Mouse (Mus musculus) heart, embryonic 11.5 days (tissue): Measurements from ENCODE around the gene Gpnmb. TPM values are rescaled to one million over a fixed set of nuclear protein-coding genes. Genes with fewer than 3 reads are reported as not detected.

Source experiments
- ATAC-seq: fragments of 200-750 bp; cut with Nextera tagmentation; replicated peaks from 2 replicates; pipeline ENCODE4 v1.8.0; 2017; ENCODE audit warnings: moderate library complexity; ENCODE audit not compliant: insufficient number of reproducible peaks, low FRiP score, low TSS enrichment
- H3K27ac ChIP-seq: fragments of 300-500 bp; sonication (generic); 2 replicates; pipeline ENCODE4 v1.5.1; 2014; ENCODE audit warnings: mild to moderate bottlenecking, low read depth, low read length
- H3K27me3 ChIP-seq: fragments of 300-500 bp; sonication (generic); 2 replicates; pipeline ENCODE4 v1.6.1; 2014; ENCODE audit warnings: mild to moderate bottlenecking, low read length, mixed read lengths; ENCODE audit not compliant: control insufficient read depth, insufficient read depth
- H3K36me3 ChIP-seq: fragments of 300-500 bp; sonication (generic); 2 replicates; pipeline ENCODE4 v1.6.1; 2014; ENCODE audit warnings: mild to moderate bottlenecking, low read length, moderate library complexity, mixed read lengths; ENCODE audit not compliant: control insufficient read depth, insufficient read depth
- H3K4me1 ChIP-seq: fragments of 300-500 bp; sonication (generic); 2 replicates; pipeline ENCODE4 v1.6.1; 2014; ENCODE audit warnings: low read length; ENCODE audit not compliant: control insufficient read depth, insufficient read depth
- H3K4me2 ChIP-seq: fragments of 300-500 bp; sonication (generic); 2 replicates; pipeline ENCODE4 v1.6.1; 2014; ENCODE audit warnings: mild to moderate bottlenecking, moderate library complexity
- H3K4me3 ChIP-seq: fragments of 300-500 bp; sonication (generic); 2 replicates; pipeline ENCODE4 v1.5.1; 2014; ENCODE audit warnings: low read depth, low read length
- H3K9ac ChIP-seq: fragments of 300-500 bp; sonication (generic); 2 replicates; pipeline ENCODE4 v1.6.1; 2014; ENCODE audit warnings: mild to moderate bottlenecking, low read depth, low read length, moderate library complexity
- H3K9me3 ChIP-seq: fragments of 300-500 bp; sonication (generic); replicated peaks from 2 replicates; pipeline ENCODE4 v1.6.1; 2016; ENCODE audit warnings: low read length; ENCODE audit not compliant: control insufficient read depth
- WGBS: fragments of 180-500 bp; shearing (Covaris S2); extraction: QIAGEN DNeasy Blood & Tissue Kit; methylation state at CpG from one replicate; pipeline ENCODE4 v1.1.7; 2014; ENCODE audit not compliant: insufficient replicate concordance; 5-methylcytosine and 5-hydroxymethylcytosine counted together
- polyA plus RNA-seq: library from polyadenylated mRNA; unstranded; fragments of >200 nt; fragmentation: Nextera tagmentation; extraction: Ambion mirVana; gene quantifications from 2 replicates; pipeline ENCODE4 v1.2.1, GENCODE M21; 2014

The Gpnmb gene
- polyA plus RNA-seq, 1 experiment from 2014 or later = 0.09 TPM

DNA sequence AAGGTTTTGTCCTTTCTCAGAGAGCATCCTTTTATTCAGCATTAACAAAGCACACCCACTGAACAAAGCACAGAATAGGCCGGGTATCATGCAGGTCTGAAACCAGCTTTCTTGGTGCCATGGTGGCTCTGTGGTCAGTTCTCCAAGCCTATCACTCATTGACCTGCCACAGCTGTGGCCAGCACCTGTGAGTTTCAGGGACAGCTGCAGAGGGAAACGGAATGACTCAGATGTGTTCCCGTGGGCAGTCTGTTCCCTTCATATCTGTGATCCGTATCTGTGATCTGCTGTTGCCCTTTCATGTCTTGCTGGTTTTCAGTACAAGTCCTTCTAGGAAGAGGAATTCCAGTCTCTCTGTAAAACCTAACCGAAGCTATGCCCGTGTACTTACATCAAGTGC, 10.2 kb downstream of the Gpnmb start:
- no peak for ATAC-seq
- H3K4me1 ChIP-seq = no peaks in the 10 kb centered on the region

DNA sequence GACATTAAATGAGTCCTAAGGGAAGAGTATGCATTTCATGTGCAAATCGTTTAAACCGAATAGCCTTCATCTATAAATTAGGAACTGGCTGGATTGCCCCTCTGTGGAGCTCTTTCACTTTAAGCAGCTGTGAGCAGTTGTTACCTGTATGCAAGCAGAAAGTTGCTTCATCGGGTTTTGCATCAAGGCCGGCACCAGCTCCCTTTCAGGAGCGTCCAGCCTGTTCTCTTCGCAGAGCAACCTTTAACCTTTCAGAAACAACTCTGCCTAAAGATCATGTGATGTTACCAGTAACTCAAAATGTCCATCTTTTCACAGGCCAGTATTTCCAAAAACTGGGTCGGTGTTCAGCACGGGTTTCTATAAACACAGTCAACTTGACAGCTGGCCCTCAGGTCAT, 10.6 kb downstream of the Gpnmb start:
- Histone ChIP-seq H3K4me2 (no peak overlapping the region), H3K4me3 (no peak overlapping the region), H3K27ac (no peak overlapping the region), H3K9me3 (no peaks in the 10 kb centered on the region), H3K9ac (no peak overlapping the region), H3K36me3 (no peaks in the 10 kb centered on the region), H3K27me3 (no peaks in the 10 kb centered on the region), H3K4me1 (no peaks in the 10 kb centered on the region)
- 72% methylated on average over 8 of the region's 8 CpGs for WGBS
- ATAC-seq = no peak

More for the DNA sequence above, 10.2 kb downstream of the Gpnmb start:
- no peak overlapping the region for H3K27ac ChIP-seq
- H3K9me3 ChIP-seq = no peaks in the 10 kb centered on the region
- no peaks in the 10 kb centered on the region for H3K27me3 ChIP-seq
- no peak overlapping the region for H3K4me2 ChIP-seq
- H3K9ac ChIP-seq = no peak overlapping the region
- WGBS = 76% methylated on average over 6 of the region's 6 CpGs
- no peaks in the 10 kb centered on the region for H3K36me3 ChIP-seq
- no peak overlapping the region for H3K4me3 ChIP-seq

GRCm38 (mm10) chr6:49047848-49048247, 11.5 kb downstream of the Gpnmb start:
- Histone ChIP-seq H3K4me3 (no peak overlapping the region), H3K4me2 (no peak overlapping the region), H3K27me3 (no peaks in the 10 kb centered on the region), H3K4me1 (no peaks in the 10 kb centered on the region), H3K27ac (no peak overlapping the region), H3K36me3 (no peaks in the 10 kb centered on the region), H3K9me3 (no peaks in the 10 kb centered on the region), H3K9ac (no peak overlapping the region)
- 57% methylated on average over 10 of the region's 10 CpGs for WGBS
- ATAC-seq = no peak

DNA sequence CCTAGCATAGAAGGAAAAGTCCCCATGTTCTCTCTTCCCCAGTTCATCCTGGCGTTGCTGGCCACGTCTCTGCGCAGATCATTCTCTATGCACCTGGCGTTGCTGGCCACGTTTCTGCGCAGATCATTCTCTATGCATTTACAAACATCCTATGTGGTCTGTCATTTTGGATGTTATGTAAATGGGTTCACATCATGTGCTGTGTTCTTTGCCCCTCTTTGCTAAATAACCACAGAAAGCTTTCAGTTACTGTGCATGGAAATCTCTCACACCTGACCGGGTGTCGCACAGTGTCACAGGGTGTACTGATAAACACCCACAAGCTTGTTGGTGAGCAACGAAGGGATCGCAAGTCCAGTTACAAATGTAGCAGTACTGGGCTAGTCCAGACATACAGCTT, 12.0 kb downstream of the Gpnmb start:
- Histone ChIP-seq H3K9ac (no peak overlapping the region), H3K4me2 (no peak overlapping the region), H3K4me1 (no peaks in the 10 kb centered on the region), H3K9me3 (no peaks in the 10 kb centered on the region), H3K27ac (no peak overlapping the region), H3K36me3 (no peaks in the 10 kb centered on the region), H3K4me3 (no peak overlapping the region), H3K27me3 (no peaks in the 10 kb centered on the region)
- ATAC-seq = no peak
- WGBS = 81% methylated on average over 10 of the region's 10 CpGs

DNA sequence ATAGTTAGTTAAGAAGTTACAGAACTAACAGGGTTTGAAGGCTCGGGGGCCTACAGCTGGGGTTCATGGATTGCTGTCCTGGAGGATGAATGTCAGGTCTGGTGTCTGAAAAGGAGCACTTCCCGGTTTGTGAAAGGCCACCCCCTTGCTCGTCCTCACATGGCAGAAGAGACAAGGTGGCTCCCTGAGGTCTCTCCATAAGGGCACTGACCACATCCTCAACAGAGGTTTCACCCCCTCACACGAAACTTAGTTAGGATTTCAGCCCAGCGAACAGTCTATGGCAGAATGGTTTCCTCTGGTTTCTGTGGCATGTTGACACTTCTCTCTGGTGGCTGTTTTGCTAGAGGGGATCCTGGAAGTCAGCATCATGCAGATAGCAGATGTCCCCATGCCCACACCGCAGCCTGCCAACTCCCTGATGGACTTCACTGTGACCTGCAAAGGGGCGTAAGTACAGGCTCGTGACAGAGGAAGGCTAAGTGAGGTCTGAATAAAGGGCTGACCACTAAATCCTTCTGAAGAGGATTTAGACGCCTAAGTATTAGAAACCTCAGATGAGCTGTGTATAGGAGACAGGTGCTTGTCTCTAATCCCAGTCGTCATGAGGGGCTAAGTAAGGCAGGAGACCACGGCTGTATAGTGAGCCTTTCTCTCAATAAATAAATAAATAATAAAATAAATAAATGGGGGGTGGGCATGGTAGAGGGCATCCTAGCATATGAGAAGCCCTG, 14.5 kb downstream of the Gpnmb start:
- ATAC-seq = no peak
- H3K4me1 ChIP-seq = no peaks in the 10 kb centered on the region
- H3K27me3 ChIP-seq = no peaks in the 10 kb centered on the region
- no peaks in the 10 kb centered on the region for H3K36me3 ChIP-seq
- no peaks in the 10 kb centered on the region for H3K9me3 ChIP-seq
- no peak overlapping the region for H3K9ac ChIP-seq
- no peak overlapping the region for H3K27ac ChIP-seq
- no peak overlapping the region for H3K4me3 ChIP-seq
- 71% methylated on average over 11 of the region's 11 CpGs for WGBS
- H3K4me2 ChIP-seq = no peak overlapping the region

GRCm38 (mm10) chr6:49052191-49052590, 15.8 kb downstream of the Gpnmb start:
- no peak for ATAC-seq
- Histone ChIP-seq H3K36me3 (no peaks in the 10 kb centered on the region), H3K27ac (no peak overlapping the region), H3K4me3 (no peak overlapping the region), H3K4me1 (no peaks in the 10 kb centered on the region), H3K27me3 (no peaks in the 10 kb centered on the region), H3K9me3 (no peaks in the 10 kb centered on the region), H3K4me2 (no peak overlapping the region), H3K9ac (no peak overlapping the region)
- WGBS = 67% methylated on average over 5 of the region's 5 CpGs

DNA sequence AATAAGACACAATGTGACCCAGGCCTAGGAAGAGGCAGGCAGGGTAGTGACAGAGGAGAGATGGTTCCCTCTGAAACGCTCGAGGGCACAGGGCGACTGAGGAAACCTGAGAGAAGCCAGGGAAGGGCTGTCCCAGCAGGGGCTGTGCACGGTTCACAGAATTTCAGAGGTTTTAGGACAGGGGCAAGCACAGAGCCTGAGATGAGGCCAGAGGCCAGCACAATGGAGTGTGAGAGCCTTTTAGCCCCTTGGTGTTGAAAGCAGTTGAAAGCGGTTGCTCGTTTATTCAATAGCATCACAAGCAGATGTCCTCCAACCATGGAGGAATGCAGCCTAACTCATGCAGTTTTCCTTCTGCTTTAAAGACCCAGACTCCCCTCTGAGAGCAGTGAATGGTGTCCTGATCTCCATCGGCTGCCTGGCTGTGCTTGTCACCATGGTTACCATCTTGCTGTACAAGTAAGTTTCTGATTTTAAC, 18.9 kb downstream of the Gpnmb start:
- Histone ChIP-seq H3K4me3 (no peak overlapping the region), H3K36me3 (no peaks in the 10 kb centered on the region), H3K9ac (no peak overlapping the region), H3K4me2 (no peak overlapping the region), H3K27ac (no peak overlapping the region), H3K27me3 (no peaks in the 10 kb centered on the region), H3K9me3 (no peaks in the 10 kb centered on the region), H3K4me1 (no peaks in the 10 kb centered on the region)
- no peak for ATAC-seq
- WGBS = 42% methylated on average over 7 of the region's 7 CpGs

DNA sequence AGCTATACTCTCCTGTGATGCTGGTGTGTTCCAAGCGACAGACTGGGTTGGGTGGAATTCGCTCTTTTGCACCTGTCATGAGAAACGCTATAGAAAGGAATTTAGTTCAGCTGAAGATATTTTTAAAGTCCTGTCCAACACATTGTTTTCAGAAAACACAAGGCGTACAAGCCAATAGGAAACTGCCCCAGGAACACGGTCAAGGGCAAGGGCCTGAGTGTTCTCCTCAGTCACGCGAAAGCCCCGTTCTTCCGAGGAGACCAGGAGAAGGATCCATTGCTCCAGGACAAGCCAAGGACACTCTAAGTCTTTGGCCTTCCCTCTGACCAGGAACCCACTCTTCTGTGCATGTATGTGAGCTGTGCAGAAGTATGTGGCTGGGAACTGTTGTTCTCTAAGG, 19.7 kb downstream of the Gpnmb start:
- Histone ChIP-seq H3K4me1 (no peaks in the 10 kb centered on the region), H3K4me2 (no peak overlapping the region), H3K9me3 (no peaks in the 10 kb centered on the region), H3K9ac (no peak overlapping the region), H3K27ac (no peak overlapping the region), H3K36me3 (no peaks in the 10 kb centered on the region), H3K4me3 (no peak overlapping the region), H3K27me3 (no peaks in the 10 kb centered on the region)
- ATAC-seq = no peak
- WGBS = 83% methylated on average over 9 of the region's 9 CpGs
